Mouse (Mus musculus) embryonic facial prominence, embryonic 10.5 days (tissue): ENCODE results near the gene Camkmt. TPM values are rescaled to one million over a fixed set of nuclear protein-coding genes. Genes with fewer than 3 reads are reported as not detected.

Source experiments
- DNase-seq: peaks from one replicate; pipeline ENCODE4 v3.0.0-alpha.2; 2017; ENCODE audit warnings: low spot score
- H3K27ac ChIP-seq: fragments of 300-500 bp; sonication (generic); replicated peaks from 2 replicates; pipeline ENCODE4 v1.5.1; 2016; ENCODE audit warnings: mild to moderate bottlenecking
- H3K27me3 ChIP-seq: fragments of 300-500 bp; sonication (generic); replicated peaks from 2 replicates; pipeline ENCODE4 v1.6.1; 2016; ENCODE audit warnings: low read depth, mild to moderate bottlenecking; ENCODE audit not compliant: poor library complexity, severe bottlenecking
- H3K36me3 ChIP-seq: fragments of 300-500 bp; sonication (generic); replicated peaks from 2 replicates; pipeline ENCODE4 v1.6.1; 2016; ENCODE audit warnings: mild to moderate bottlenecking, moderate library complexity
- H3K4me1 ChIP-seq: fragments of 300-500 bp; sonication (generic); 2 replicates; pipeline ENCODE4 v1.6.1; 2016
- H3K4me3 ChIP-seq: fragments of 300-500 bp; sonication (generic); 2 replicates; pipeline ENCODE4 v1.5.1; 2016; ENCODE audit warnings: mild to moderate bottlenecking, moderate library complexity
- H3K9me3 ChIP-seq: fragments of 300-500 bp; sonication (generic); 2 replicates; pipeline ENCODE4 v1.6.1; 2016; ENCODE audit warnings: mild to moderate bottlenecking
- WGBS: fragments of 180-500 bp; shearing (Covaris S2); methylation state at CpG from one replicate; pipeline ENCODE4 v1.1.7; 2016; 5-methylcytosine and 5-hydroxymethylcytosine counted together
- polyA plus RNA-seq: library from polyadenylated mRNA; unstranded; fragments of >200 nt; fragmentation: Nextera tagmentation; extraction: Ambion mirVana; gene quantifications from 2 replicates; pipeline ENCODE4 v1.2.1, GENCODE M21; 2016

Gene Camkmt
- polyA plus RNA-seq, 1 experiment from 2014 or later = 14.2 TPM

DNA sequence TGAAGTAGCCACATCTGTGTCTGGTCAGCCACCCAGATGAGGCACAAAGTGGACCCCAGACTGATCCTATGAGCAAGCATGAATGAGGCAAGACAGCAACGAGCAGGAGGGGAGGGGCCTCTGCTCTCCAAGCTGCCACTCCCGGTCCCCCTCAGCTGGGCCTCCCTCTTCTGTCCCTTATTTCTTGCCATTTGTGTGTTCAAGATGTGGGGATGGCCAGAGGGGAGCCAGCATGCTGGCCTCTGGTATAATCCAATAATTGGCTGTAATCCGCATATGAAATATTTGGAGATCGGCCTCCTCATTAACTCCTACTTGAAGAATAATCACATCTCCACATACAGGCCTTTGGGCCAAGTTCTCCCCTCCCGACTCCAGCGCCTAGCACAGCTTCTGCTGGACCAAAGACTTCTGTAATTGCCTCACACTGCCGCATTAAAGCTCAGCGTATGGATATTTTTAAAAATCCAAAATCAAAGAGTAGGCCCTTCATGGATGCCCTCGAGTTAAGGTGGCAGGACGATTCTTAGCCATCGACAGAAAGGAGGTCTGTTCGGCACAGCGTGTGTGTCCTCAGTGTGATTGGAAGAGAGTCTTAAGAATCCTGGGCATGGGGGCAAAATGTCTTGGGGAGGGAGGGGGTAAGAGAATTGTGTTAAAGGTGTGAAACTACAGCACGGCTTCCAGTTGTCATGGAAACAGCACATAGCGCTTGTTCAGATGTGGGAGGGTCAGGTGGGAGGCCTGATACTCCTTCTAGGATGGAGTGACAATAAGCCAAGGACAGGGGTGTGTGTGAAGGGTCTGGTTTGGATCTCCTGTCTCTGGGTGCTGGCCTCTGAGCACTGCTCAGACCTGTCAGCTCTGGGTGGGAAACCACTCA, 416.1 kb downstream of the Camkmt start:
- Histone ChIP-seq H3K9me3 (no peaks in the 10 kb centered on the region), H3K4me3 (no peak overlapping the region), H3K4me1 (peaks cover 11% of the 10 kb centered on the region), H3K27ac (no peak overlapping the region), H3K27me3 (no peaks in the 10 kb centered on the region), H3K36me3 (no peaks in the 10 kb centered on the region)
- WGBS = 81% methylated on average over 15 of the region's 15 CpGs
- no peak for DNase-seq

DNA sequence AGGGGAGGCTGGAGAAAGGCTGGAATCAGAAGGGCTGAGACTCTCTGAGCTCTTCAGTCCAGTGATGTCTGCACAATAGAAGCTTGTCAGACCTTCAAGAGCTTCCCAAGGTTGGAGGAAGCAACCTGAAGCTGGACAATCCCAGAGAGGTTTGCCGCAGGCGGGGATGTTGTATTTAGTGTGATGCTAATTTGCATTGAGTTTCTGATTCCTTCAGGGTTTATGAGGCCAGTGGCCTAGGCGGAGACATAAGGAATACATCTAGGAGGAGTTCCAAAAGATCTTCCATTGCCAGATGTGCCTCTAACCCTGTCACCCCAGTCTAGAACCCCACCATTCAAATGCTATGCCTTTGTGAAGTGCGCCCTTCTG, 416.7 kb downstream of the Camkmt start:
- Histone ChIP-seq H3K27ac (no peak overlapping the region), H3K4me3 (no peak overlapping the region), H3K4me1 (peaks cover 11% of the 10 kb centered on the region), H3K36me3 (no peaks in the 10 kb centered on the region), H3K9me3 (no peaks in the 10 kb centered on the region), H3K27me3 (no peaks in the 10 kb centered on the region)
- no peak for DNase-seq
- 93% methylated on average over 4 of the region's 4 CpGs for WGBS

Other genes with a start within 250 kb of the Camkmt start
- gene Ppm1b, start 133.8 kb upstream of the Camkmt start, polyA plus RNA-seq = 60.6 and 63.2 TPM in 2 replicates
- gene Slc3a1, start 62.2 kb upstream of the Camkmt start, polyA plus RNA-seq = 0.39 and 0.41 TPM in 2 replicates
- gene Prepl, start 311 bp upstream of the Camkmt start, polyA plus RNA-seq = 32.0 and 32.4 TPM in 2 replicates